Comparison of ENCODE assay signal across 8 mouse cellular contexts in the genomic region with DNA sequence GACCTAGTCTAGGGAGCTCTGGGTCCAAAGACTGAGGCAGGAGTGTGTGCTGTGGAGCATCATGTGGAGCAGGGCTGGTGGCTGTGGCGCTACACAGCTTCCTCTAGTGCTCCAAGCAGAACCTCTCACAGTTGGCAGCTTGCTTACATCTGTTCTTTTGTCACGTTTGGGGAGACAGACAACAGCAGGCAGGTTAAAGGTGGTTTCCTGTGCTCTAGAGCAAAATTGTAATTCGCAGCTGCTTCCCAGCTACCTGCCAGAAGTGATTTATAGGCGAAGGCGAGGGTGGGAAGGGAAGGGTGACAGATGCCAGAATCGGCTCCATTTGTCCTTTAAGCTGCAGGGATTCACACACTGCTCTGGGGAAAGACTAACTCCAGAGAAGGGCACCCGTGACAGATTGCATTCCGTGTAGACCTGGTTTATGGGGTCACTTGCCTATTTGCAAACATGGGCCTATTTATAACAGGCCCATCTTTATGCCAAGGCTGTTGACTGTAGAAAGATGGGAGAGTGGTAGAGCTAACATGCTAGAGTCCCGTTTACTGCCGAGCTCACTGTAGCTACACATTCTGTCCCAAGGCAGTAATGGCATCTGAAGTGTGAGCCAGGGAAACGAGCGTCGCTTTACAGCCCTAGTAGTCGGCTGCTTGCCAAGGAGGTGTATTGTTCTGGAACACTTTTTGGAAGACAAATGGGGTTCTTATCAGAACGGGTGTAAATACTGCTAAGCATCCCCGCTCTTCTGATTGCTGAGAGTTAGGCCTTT.
DNase-seq lines count a peak whose midpoint lies in the region; ATAC-seq and TF ChIP-seq lines count a peak whose summit lies in the region.
"Had no signal": no experiment of that assay in that cellular context is flagged by ENCODE, and none has a peak within 500 bp of the region (broad histone marks: within the 10 kb centered on the region; RNA-seq: fewer than 3 reads in every experiment).

No protein-coding gene starts in this region.

- WGBS in hindbrain, embryonic 11.5 days, result 74% methylated on average over 16 of the region's 16 CpGs
- 84% methylated on average over 16 of the region's 16 CpGs for WGBS in hindbrain, embryonic 10.5 days
- WGBS in kidney, adult 2 months, result 33% methylated on average over 16 of the region's 16 CpGs
- WGBS in neural tube, embryonic 11.5 days, result 32% methylated on average over 16 of the region's 16 CpGs

- no peak for TF ChIP-seq CTCF in kidney, adult 2 months (conservative IDR thresholded peaks at IDR 0.05; ENCODE audit: insufficient read depth, insufficient read length, low read depth, low read length)

- peak overlapping the region; percentile 45; the same call in 1 of the 2 replicates for H3K27ac ChIP-seq in hindbrain, embryonic 11.5 days (ENCODE audit: low read depth, low read length)
- H3K27ac ChIP-seq in hindbrain, embryonic 10.5 days, result no peak overlapping the region
- no peak overlapping the region for H3K27ac ChIP-seq in kidney, adult 2 months (ENCODE audit: insufficient read depth, low read depth, low read length)
- H3K27ac ChIP-seq in neural tube, embryonic 11.5 days (ENCODE audit: low read depth, low read length), result peak overlapping the region; percentile 46

- no peaks in the 10 kb centered on the region for H3K36me3 ChIP-seq in hindbrain, embryonic 11.5 days (ENCODE audit: control insufficient read depth, insufficient read depth, low read length)
- H3K36me3 ChIP-seq in hindbrain, embryonic 10.5 days, result peaks cover 97% of the 10 kb centered on the region
- H3K36me3 ChIP-seq in kidney, adult 2 months (ENCODE audit: control insufficient read depth, insufficient read depth, low read length), result no peaks in the 10 kb centered on the region
- peaks cover 2% of the 10 kb centered on the region; the same call in 1 of the 2 replicates for H3K36me3 ChIP-seq in neural tube, embryonic 11.5 days (ENCODE audit: control insufficient read depth, insufficient read depth, low read length)

- no peak overlapping the region for H3K4me2 ChIP-seq in hindbrain, embryonic 11.5 days (replicated peaks; ENCODE audit: low read depth, low read length)
- no peak overlapping the region for H3K4me2 ChIP-seq in neural tube, embryonic 11.5 days (ENCODE audit: low read depth)
- H3K4me2 ChIP-seq: liver, embryonic 11.5 days had no signal

- peak; percentile 56 for ATAC-seq in hindbrain, embryonic 11.5 days (ENCODE audit: low FRiP score)
- peak; percentile 67 for ATAC-seq in neural tube, embryonic 11.5 days (ENCODE audit: insufficient read depth, low FRiP score, low TSS enrichment)

- no peaks in the 10 kb centered on the region for H3K4me1 ChIP-seq in hindbrain, embryonic 11.5 days (replicated peaks; ENCODE audit: control insufficient read depth, insufficient read depth, low read length)
- H3K4me1 ChIP-seq in hindbrain, embryonic 10.5 days (replicated peaks), result no peaks in the 10 kb centered on the region; the same call in 1 of the 2 replicates
- H3K4me1 ChIP-seq in kidney, adult 2 months (ENCODE audit: control insufficient read depth, insufficient read depth, low read length), result peaks cover 6% of the 10 kb centered on the region; the same call in 1 of the 2 replicates
- H3K4me1 ChIP-seq in neural tube, embryonic 11.5 days (ENCODE audit: control insufficient read depth, insufficient read depth, low read length), result no peaks in the 10 kb centered on the region

- intact Hi-C loops in left cerebral cortex, postnatal 4 days (cut with DNase I), result no loop called here

- no peaks in the 10 kb centered on the region for H3K9me3 ChIP-seq in hindbrain, embryonic 11.5 days (ENCODE audit: control insufficient read depth, low read length)
- H3K9me3 ChIP-seq in hindbrain, embryonic 10.5 days, result no peaks in the 10 kb centered on the region
- H3K9me3 ChIP-seq in neural tube, embryonic 11.5 days (ENCODE audit: control insufficient read depth, low read length), result no peaks in the 10 kb centered on the region

- H3K4me3 ChIP-seq in hindbrain, embryonic 11.5 days (ENCODE audit: low read depth, low read length), result no peak overlapping the region
- no peak overlapping the region for H3K4me3 ChIP-seq in hindbrain, embryonic 10.5 days
- H3K4me3 ChIP-seq in kidney, adult 2 months (ENCODE audit: insufficient read depth, low read depth, low read length), result no peak overlapping the region
- H3K4me3 ChIP-seq in neural tube, embryonic 11.5 days (ENCODE audit: low read depth, low read length), result no peak overlapping the region

- H3K27me3 ChIP-seq in hindbrain, embryonic 11.5 days (ENCODE audit: control insufficient read depth, insufficient read depth, low read length), result no peaks in the 10 kb centered on the region
- H3K27me3 ChIP-seq in hindbrain, embryonic 10.5 days (ENCODE audit: insufficient read depth, poor library complexity, severe bottlenecking), result no peaks in the 10 kb centered on the region
- H3K27me3 ChIP-seq in kidney, adult 2 months (replicated peaks; ENCODE audit: control insufficient read depth, insufficient read depth, low read length), result no peaks in the 10 kb centered on the region
- no peaks in the 10 kb centered on the region for H3K27me3 ChIP-seq in neural tube, embryonic 11.5 days (ENCODE audit: control insufficient read depth, insufficient read depth, low read length)

- peak; percentile 46 for DNase-seq in hindbrain, embryonic 11.5 days (ENCODE audit: low spot score)
- DNase-seq in hindbrain, embryonic 10.5 days (ENCODE audit: low spot score), result no peak
- DNase-seq in forelimb bud, embryonic 11.5 days (ENCODE audit: low read depth, low spot score), result peak; percentile 68
- DNase-seq in kidney, adult 2 months, result peak; percentile 54
- peak; percentile 62 for DNase-seq in neural tube, embryonic 11.5 days (ENCODE audit: low spot score)
- DNase-seq in left cerebral cortex, adult 18-20 months (ENCODE audit: low spot score in 2 of 2), result no peak
- no peak for DNase-seq in left cerebral cortex, postnatal 4 days

- no peak for TF ChIP-seq POLR2A in kidney, adult 2 months (IDR thresholded peaks at IDR 0.05; ENCODE audit: low read depth, low read length)

- no peak overlapping the region for H3K9ac ChIP-seq in hindbrain, embryonic 11.5 days (ENCODE audit: low read depth, low read length)
- H3K9ac ChIP-seq in neural tube, embryonic 11.5 days (ENCODE audit: low read length), result no peak overlapping the region

Comparison
In these comparisons a context has a peak if more than half of its experiments do, and no peak if none do; other contexts are left out.
1. DNase-seq: peak in hindbrain, embryonic 11.5 days (single experiment), forelimb bud, embryonic 11.5 days (single experiment), kidney, adult 2 months (single experiment) and neural tube, embryonic 11.5 days (single experiment); none in hindbrain, embryonic 10.5 days (single experiment), left cerebral cortex, adult 18-20 months (0 of 2) and left cerebral cortex, postnatal 4 days (single experiment).
2. H3K27ac ChIP-seq: peak in hindbrain, embryonic 11.5 days (single experiment) and neural tube, embryonic 11.5 days (single experiment); none in hindbrain, embryonic 10.5 days (single experiment) and kidney, adult 2 months (single experiment).